Mouse (Mus musculus) embryonic fibroblast, embryonic 13.5 days (primary cell): Measurements from ENCODE around the gene Sh2d4b.

Experiments used
- CTCF ChIP-seq: IDR thresholded peaks from 2 replicates; pipeline ENCODE4 v1.5.1; 2011; ENCODE audit warnings: mild to moderate bottlenecking, control low read depth, low read length, moderate library complexity, borderline replicate concordance; ENCODE audit not compliant: insufficient read depth
- POLR2A ChIP-seq: IDR thresholded peaks from 2 replicates; pipeline ENCODE4 v1.6.1; 2011; ENCODE audit warnings: low read depth, mild to moderate bottlenecking, control low read depth, low read length, moderate library complexity

GRCm38 (mm10) chr14:40900267-40900666, 7.2 kb upstream of the Sh2d4b start:
- TF ChIP-seq CTCF (no peak), POLR2A (no peak)
